Mouse (Mus musculus) testis, adult 2 months (tissue): Measurements from ENCODE around the gene Rhpn2.

Experiments
- CTCF ChIP-seq: fragments of 200-500 bp; IDR thresholded peaks from 2 replicates; pipeline ENCODE4 v1.5.1; 2012; ENCODE audit warnings: low read depth, mild to moderate bottlenecking, inconsistent platforms, low read length, moderate library complexity; ENCODE audit not compliant: control insufficient read depth, insufficient read depth, insufficient replicate concordance
- POLR2A ChIP-seq: fragments of 200-500 bp; IDR thresholded peaks from 2 replicates; pipeline ENCODE4 v1.6.1; 2012; ENCODE audit warnings: low read depth, mild to moderate bottlenecking, inconsistent platforms, low read length, moderate library complexity; ENCODE audit not compliant: control insufficient read depth

- no peak for TF ChIP-seq POLR2A
- no peak for TF ChIP-seq CTCF
Measured at GRCm38 (mm10) chr7:35297886-35298285, 36.1 kb upstream of the Rhpn2 start.
